Mouse (Mus musculus) cerebellum, postnatal 10 days (tissue): ENCODE results near the gene Akr1c18.
A peak's percentile ranks its signal among the peaks of the same experiment; 100 is the strongest.
"Not testable (repeated sequence)": the region's sequence is repeated elsewhere in the genome, so short reads cannot be mapped to it uniquely, and the experiment has no call there.

Experiments
- DNase-seq, 2 experiments: peaks; one replicate each; pipeline ENCODE4 v3.0.0; 2021; ENCODE audit warnings: mixed read lengths in 2 of 2

Gene Akr1c18

DNA sequence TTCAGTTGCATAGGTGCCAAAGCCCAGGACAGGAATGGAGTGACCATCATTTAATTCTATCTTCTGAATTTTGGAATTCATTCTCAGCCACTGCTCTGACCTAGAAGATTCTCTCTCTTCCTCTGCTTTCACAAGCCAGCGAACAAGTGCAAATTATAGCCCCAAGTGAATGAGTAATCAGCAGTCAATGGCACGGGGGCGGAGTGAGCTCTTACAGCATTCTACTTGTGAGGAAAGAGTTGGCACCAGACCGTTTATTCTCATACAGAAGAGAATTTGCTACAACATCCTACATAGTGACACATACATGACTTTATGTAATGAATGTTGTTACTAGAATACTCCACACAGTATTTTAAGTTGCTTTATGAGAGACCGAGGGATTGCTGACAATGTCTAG is at the start of gene Akr1c18:
TSS of gene Akr1c18 (minus strand) at position 137 of the 400 bp plus-strand sequence.
- DNase-seq: no peak

DNA sequence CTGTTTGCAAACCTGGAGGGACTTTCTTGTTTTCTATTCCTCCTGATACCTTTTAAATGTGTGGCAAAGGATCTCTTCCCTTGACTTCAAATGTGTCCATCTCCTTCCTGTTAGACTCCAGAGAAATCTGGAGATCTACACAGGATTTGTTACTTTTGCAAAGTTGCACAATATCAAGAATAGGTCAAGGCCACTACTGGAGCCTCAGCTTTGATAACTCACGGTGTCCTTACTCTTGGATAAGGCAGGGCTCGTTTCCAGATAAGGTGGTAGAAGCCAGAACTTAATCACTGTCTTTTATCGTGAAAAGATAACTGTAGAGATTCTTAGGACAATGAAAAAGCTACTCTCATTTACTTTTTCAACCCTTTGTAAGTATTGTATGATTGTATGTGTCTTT is 42.1 kb upstream of the Akr1c18 start:
- DNase-seq: no peak

DNA sequence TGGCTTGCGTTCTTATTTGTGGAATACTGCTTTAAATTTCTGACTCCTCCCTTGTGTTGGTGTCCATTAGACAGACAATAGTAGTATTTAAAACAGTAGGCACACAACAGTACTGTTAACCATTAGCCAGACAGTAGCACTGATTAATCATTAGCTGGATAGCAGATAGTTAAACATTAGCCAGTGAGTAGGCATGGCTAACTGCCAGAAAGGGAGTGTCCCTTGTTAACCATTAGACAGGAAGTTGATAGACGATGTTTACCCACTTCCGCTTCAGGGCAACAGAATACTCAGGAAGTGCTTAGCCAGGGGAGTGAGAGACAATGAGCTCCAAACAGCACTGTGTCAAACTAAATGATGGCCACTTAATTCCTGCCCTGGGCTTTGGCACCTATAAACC is 40.5 kb upstream of the Akr1c18 start, which contains the start of gene Akr1c13:
TSS of gene Akr1c13 (plus strand) at position 247 of the 400 bp plus-strand sequence.
- peak in 1 of 2 experiments; percentile 5 for DNase-seq

DNA sequence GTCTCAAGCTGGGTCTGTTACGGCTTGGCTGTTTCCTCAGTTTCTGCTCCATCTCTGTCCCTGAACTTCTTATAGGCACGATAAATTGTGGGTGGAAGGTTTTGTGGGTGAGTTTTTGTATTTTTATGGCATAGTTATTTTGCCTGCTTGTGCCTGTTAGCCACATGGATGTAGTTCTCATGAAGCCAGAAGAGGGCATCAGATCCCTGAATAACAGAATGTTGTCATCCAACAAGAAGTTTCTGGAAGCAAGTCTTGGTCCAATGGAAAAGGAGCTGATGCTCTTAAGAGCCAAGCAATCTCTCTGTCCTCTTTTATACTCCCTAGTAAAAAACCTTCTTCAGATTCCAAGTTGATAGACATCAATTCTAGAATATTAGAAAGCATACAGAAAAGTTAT is 37.7 kb upstream of the Akr1c18 start:
- DNase-seq: peak; percentile 9

DNA sequence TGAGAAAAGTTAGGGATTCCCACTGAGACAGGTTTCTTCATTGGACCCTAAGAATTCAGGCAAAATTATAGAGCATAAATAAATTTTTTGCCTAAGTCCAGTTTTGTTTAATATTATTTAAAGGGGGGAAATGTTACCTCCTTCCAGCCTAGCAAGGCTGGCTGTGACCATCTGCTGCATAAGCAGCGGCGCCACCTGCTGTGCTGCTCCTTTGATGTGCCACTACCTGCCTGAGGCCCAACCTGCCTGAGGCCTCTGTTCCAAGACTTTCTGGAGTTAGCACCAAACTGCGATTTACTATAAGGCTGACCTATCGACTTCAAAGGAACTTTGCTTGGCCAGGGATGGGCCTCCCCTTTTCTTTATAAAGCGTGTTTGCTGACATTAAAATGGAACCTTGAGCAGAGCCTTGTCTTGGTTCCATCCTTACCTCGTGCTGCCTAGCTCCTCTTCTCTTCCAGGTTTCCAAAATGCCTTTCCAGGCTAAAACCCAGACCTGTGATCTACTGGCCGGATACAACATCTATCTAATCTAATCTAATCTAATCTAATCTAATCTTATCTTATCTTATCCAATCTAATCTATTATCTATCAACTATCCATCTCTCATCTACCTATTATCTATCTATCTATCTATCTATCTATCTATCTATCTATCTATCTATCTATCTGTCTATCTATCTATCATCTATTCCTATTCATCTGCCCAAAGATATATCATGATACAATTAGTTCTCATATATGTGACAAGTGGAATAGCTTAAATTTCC is 36.4 kb upstream of the Akr1c18 start:
- DNase-seq: peak; percentile 7 to 19

DNA sequence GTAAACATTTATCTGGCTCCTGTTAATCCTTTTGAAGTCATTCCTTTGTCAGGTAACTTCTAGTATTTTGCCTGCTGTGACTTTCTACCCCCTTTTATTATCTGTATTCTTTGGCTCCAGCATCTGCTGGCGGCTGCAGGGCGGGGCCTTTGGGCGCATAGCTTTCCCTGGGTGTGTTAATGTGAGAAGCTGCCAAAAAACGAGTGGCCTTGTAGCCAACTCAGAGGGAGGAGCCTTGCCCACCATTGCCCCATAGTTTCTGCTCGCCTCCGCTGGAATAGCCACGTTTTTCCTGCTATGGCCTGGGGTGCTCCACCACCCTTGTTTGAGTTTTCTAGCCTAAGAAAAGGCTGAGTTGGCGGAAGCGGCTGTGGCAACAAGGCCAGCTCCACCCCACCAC is 32.7 kb upstream of the Akr1c18 start:
- no peak for DNase-seq

DNA sequence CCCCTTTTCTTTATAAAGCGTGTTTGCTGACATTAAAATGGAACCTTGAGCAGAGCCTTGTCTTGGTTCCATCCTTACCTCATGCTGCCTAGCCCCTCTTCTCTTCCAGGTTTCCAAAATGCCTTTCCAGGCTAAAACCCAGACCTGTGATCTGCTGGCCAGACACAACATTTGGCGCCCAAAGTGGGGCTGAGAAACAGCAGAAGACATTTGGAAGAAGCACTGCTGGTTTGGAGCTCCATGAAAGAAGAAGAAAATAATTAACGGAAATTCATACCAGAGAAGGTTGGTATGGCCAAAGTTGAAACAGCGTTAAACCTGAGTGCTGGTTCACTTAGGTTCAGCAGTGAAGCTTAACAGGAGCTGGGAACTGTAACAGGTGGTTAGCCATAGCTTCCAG is 30.9 kb upstream of the Akr1c18 start:
- not testable (repeated sequence) for DNase-seq

DNA sequence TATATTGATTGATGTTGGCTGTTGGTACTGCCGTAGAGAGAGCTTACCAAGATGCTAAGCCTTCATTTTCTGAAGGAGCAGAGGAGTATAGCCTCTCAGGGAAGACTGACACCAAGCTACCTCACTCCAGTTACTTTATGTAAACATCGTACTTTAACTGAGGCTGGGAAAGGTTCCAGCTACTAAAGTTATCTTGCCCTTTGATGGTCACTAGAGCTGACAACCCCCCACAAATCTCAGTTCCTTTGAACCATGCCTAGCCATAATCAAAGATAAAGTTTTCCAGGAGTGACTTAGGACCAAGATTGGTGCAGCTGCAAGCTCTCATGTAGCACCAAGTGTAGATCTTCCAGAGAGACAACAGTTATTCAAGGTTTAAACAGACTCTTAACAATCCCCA is 22.5 kb upstream of the Akr1c18 start:
- DNase-seq: no peak

DNA sequence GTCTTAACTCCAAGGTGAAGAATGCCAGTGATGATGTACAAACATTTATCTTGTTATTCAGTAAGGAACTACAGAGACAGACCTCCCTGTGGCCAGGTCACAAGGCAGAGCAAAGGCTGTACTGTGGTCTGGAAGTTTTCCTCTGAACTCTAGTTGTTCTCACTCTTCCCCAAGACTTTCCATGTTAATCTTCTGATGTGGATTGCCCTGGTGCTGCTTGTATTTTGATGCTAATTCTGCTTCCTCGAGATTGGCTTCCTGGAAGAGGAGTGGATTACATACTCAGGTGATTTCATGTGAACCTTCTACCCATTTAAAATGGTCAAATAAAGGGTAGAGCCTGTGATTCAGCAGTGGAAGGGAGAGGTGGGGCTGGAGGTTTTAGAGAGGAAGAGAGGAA is 17.6 kb upstream of the Akr1c18 start:
- DNase-seq: no peak

DNA sequence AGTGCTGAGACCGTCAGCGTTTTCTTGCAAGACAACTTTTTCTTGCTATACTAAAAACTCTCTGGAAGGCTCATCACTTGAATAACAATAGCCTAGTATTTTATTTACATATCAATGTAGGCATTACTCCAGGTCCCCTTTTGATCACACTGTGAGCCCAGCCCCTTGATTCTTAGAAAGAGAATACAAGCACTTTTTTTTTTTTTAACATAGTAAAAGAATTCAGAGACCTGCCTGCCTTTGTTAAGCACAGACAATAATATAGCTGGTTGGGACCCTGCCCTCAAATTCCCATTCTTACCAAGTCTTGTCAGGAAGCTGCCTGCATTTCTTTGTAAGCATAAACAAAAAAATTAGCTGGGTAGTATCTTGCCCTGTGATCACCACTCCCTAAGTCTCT is 4.8 kb upstream of the Akr1c18 start:
- DNase-seq: no peak

DNA sequence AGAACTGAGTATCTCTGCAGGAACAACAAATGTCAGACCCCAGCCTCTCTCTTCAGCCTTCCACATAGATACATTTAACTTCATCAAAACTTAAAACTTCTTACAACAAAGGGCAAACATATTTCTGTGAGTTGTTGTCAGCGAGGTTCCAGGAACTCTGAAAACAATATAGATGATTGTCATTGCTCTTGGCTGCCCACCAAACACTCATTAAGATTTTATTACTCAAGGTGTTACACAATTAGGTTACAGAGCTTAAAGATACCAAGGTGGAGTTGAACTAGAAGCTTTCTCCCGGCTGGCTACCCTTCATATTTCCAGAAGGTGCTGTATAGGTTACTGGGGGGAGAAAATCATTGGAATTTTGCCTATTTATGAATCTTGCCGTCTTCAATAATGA is 3.1 kb upstream of the Akr1c18 start:
- DNase-seq: no peak

DNA sequence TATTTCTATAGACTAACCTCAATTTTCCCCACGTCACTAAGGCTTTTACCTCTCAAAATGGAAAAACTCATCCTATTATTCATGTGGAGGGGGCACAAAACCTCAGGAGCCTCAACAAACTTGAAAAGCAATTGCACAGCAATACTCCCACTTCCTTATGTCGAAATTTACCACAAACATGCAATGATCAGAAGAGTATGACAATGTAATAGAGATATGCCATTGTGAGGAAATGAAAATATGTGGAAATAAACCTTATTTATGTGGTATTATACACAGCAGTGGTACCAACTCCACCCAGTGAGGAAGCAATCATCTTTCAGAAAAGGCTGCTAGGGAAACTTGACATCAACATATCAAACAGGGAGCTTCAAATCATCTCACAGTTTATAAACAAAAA is 2.5 kb upstream of the Akr1c18 start:
- no peak for DNase-seq

DNA sequence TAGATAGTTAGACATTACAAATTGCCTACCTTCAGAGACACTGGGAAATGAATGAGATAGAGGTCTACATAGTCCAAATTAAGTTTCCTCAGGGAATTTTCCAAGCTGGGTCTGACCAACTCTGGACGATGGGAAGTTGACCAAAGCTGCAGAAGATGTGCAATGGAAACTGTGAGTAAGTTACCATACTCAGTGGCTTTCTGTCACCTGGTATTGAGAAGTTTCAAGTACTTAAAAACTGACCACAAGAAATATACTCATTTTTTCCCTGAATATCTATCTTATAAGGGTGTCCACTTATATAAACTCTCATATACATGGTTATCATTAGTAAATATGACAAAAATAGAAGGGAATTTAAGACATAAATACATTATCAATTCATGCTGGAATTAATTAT is 6.2 kb downstream of the Akr1c18 start:
- no peak for DNase-seq

DNA sequence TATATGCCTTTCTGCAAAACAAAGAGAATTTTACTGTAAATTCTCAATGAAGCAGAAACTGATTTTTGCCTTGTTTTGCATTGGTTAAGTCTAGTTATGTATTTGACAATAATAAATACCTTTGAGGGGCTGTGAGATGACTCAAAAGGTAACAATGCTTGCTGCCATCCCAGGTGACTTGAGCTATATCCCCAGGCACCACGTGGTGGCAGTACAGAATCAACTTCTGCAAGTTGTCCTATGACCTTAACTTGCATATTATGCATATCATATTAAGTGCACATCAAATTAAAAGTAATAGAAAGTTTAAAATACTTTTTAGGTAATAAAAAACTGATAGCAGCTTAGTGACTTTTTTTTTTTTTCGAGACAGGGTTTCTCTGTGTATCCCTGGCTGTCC is 17.4 kb downstream of the Akr1c18 start:
- DNase-seq: peak; percentile 21 to 35

DNA sequence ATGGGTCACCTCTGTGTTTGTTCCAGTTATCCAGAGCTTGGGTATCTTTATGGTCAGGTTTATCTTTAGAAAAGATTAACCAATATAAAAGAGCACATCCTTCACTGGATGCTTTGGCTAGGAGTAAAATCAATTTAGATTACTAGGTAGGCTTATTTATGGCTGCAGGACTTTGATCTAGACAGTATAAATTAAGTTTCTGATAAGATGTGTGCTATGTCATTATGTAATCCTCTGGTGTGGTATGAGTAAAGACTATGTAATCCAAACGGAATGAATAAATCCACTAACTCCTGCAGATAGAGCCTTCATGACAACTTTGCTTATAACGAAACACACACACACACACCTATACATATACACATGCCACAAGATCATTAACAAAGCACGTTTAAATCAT is 18.7 kb downstream of the Akr1c18 start:
- DNase-seq: no peak

DNA sequence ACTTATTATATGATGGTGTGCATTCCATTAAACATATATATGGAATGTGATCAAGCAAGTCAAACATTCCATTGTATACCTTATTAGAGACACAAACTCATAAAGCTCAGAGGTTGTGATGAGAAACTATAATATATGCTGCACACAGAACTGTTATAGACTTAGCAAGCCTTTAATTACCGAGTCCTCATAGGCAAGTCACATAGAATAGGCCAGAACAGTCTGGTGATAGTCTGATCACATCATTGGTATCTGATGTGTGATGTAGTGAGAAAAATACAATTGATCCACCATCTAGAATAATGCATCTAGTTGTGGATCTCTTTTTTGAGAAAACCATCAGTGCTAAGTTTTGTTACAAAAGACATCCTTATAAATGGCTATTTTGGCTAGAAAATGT is 19.1 kb downstream of the Akr1c18 start:
- no peak for DNase-seq

DNA sequence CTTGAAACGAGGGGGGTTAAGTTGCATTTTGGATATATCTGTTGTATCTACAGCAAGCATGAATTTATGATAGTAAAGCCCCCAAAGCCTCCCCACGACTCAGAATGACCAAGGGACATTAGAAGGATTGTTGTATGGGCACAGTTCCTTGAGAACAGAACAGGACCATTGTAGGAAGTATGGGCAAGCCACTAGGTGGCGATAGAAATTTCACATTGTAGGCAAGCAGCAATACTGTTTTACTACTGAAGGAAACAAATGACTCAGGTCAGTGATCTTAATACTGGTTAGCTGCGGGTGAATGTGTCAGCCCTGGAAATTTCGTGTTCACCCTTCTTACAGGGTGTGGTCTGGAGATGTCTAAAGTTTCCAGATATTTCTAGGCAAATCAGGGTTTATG is 21.4 kb downstream of the Akr1c18 start:
- peak; percentile 42 to 57 for DNase-seq

DNA sequence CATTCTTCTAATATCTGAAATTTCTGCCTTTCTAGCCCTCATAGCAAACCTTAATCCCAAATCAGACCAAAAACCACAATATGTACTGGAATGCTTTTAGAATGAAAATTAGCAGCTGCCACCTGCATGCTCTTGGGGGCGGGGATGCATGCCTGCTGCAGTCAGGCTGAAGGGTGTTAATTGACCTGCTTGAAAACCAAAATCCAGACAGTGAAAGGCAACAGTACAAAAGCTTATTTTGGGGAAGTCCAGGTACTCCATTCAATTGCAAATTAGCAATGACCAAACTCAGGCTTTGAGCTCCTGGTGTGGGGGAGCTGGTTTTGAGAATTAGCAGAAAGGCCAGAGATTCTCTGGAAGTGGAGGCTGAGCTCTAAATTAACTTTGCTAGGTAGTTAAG is 24.6 kb downstream of the Akr1c18 start:
- not testable (repeated sequence) for DNase-seq

DNA sequence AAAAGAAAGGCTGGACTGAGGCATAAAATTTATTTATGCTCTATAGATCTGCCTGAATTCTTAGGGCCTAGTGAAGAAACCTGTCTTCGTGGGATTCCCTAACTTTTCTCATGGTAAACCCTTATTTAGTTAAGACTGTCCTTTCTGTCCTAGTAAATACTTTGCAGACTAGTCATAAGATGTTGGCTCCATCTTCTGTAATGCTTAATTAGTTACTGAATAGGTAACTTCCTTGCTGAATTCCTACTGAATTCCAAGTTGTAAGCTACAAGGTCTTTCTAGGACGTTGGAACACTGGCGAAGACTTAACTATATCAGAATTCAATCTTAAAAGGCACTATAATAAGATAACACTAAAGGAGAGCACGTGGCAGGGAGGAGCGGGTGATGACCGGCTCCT is 26.0 kb downstream of the Akr1c18 start:
- DNase-seq: not testable (repeated sequence)

DNA sequence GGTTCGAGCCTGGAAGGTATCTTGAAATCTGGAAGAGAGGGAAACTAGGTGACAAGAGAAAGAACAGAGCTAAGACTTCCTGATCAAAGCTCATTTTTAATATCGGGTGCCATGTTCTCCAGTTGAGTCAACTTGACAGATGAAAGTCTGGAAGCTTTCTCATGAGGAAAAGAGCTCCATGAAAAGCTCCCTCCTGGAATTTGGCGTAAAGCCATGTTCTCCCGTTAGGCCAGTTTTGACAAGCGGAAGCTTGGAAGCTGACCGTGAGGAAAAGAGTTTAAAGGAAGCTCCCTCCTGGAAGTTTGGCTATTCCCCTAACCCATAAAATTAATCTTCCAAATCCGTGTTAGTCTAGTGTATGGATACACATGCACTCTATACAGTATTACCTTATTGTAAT is 27.3 kb downstream of the Akr1c18 start:
- DNase-seq: peak; percentile 32 to 41

DNA sequence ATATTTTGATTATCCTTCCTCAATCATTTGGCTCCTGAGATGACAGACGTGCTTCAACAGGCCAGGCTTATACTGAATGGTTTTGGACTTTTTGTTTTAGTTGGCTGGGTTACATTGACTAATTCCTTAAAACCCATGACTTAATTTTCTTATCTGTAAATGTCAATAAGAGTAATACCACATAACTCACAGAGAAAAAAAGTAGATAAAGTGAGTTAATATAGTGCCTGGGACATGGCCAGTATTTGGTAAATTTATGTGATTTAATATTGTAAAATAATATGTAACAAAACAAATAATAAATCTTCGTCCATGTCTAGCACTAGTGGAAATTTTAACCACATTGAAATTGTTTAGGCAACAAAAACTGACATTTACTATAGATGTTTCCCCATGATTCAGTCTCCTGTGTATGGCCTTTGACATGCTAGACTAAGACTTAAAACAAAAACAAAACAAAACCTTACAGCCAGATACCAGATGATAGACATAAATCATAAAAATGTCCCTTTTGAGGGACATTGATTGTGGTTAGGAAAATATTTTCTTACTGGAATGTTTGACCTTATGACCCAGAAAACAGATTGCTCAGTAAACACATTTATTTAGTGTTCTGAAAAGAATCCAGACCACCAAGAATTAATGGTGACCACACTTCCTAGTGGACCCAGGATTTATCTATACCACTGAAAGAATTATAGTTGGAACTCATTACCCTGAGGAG is 31.1 kb downstream of the Akr1c18 start:
- DNase-seq: no peak

DNA sequence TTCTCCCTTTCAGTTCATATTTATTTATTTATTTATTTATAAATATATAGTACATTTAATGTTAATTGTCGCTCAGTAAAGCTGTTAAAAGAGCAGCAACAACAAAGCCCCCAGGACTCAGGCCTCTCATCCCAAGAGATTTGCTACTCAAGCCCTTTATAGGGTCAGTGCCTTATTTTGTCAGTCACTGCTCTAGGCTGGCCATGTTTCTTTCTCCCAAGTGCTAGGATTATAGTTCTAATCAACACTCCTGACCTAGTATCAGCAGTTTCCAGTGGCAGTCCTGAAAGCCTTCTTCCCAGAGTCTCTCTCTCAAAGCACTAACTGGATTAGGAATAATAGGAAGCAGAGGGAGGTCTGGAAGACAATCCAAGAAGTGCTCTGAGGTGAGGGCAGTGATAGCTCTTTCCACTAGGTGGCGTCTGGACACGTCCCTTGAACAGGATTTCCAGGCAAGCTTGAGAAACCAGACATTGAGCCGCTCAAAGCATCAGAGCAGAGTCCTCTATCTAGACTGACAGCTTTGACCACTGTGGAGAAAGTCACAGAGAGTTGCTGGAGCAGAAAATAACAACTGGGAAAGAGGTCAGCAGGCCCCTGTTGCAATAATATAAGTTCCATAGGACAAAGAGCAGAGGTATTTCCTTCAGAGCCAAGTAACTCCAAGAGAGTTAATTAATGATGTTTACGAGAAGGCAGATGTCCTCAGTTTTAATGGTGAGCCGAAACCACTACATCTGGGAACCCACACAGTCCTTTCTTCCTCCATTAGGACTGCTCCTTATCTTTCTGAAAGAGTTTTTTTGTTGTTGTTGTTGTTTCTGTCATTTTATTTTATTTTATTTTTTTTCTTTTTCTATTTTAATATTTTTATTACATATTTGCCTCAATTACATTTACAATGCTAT is 39.9 kb downstream of the Akr1c18 start:
- DNase-seq: peak; percentile 77 to 82

DNA sequence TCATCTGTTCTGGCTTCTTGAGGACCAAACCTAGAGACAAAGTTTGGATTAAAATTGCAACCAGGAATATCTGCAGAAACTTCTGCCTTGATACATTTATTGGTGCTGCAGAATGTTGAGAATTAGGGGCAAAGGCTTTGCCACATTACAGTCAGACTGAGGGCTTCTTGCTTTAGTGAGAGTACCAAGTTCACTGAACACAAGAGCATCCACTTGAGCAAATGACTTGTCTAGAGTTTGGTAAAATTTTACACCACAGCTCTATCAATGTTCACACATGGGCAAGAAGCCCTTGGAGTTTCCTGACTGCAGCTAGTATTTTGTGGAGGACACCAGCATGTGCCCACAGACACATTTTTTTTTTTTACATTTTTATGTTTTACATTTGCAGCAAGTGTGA is 47.7 kb downstream of the Akr1c18 start:
- no peak for DNase-seq
